Mouse (Mus musculus): ENCODE results near the gene Hnrnpa2b1. TPM values are rescaled to one million over a fixed set of nuclear protein-coding genes. Genes with fewer than 3 reads are reported as not detected.
A peak's percentile ranks its signal among the peaks of the same experiment; 100 is the strongest.

The Hnrnpa2b1 gene
- polyA plus RNA-seq (2015; fragmentation: Nextera tagmentation; extraction: Ambion mirVana) = 1,190 and 1,295 TPM in 2 replicates

DNA sequence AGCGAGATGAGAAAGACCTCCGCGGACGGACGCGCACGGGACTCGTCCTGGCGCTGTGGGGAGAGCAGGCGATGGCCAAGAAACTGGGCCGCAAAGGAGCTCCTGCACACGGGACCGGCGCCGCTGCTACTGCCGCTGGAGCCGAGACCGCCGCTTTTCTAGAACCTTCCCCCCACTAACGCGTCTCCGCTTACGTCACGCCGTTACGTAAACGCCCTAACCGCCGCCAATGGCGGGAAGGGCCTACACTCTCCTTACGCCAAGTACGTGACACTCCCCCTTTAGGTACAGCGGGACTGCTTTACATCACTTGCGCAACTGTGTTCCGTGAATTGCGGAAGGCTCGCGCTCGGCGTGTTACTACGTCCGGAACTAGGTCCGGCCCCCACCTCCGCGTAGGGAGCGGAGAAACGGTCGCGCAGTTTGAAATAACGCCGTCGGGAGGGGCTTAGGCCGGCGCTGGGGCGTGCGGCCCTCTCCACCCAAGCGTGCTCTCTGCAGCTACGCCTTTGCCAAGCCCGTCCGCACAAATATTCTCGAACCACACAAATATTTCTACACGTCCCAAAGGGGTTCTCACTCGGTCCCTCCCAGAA lies at the start of gene Hnrnpa2b1:
Gene Hnrnpa2b1, minus strand, starts transcription at position 180 of the 596 bp plus-strand sequence.
- Histone ChIP-seq H3K4me1 (ENCODE audit: control insufficient read depth, insufficient read depth, low read length) (peaks cover 34% of the 10 kb centered on the region), H3K9ac (ENCODE audit: low read length) (peak within 1 kb of the TSS; percentile 99), H3K4me3 (ENCODE audit: low read length) (peak within 1 kb of the TSS; percentile 80), H3K9me3 (replicated peaks; ENCODE audit: control insufficient read depth, low read length) (no peaks in the 10 kb centered on the region), H3K4me2 (ENCODE audit: low read depth, low read length) (peak within 1 kb of the TSS; percentile 59), H3K27me3 (ENCODE audit: control insufficient read depth, insufficient read depth, low read length) (no peaks in the 10 kb centered on the region), H3K36me3 (ENCODE audit: control insufficient read depth, insufficient read depth) (peaks cover 30% of the 10 kb centered on the region), H3K27ac (ENCODE audit: low read length) (peak within 1 kb of the TSS; percentile 99)
- under 1% methylated on average over 63 of the region's 63 CpGs for WGBS
- peak; percentile 84 for ATAC-seq (replicated peaks; ENCODE audit: extremely low read depth, insufficient read depth, low FRiP score)

DNA sequence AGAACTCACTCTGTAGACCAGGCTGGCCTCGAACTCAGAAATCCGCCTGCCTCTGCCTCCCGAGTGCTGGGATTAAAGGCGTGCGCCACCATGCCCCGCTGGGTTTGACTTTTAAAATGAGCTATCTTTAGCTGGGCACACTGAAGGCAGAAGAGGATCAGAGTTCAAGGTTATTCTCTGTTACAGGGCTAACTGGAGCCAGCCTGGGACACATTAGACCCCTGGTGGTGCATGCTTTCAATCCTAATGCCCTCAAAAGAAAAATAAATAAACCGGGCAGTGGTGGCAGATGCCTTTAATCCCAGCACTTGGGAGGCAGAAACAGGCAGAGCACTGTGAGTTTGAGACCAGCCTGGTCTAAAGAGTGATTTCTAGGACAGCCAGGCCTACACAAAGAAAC lies 45.2 kb upstream of the Hnrnpa2b1 start:
- H3K27ac ChIP-seq (ENCODE audit: low read length) = no peak overlapping the region
- H3K36me3 ChIP-seq (ENCODE audit: control insufficient read depth, insufficient read depth) = 0 out of 2 replicates have a peak, but pooled peaks cover 2% of the 10 kb centered on the region
- no peak for ATAC-seq (replicated peaks; ENCODE audit: extremely low read depth, insufficient read depth, low FRiP score)
- WGBS = 87% methylated on average over 7 of the region's 7 CpGs
- no peak overlapping the region for H3K4me2 ChIP-seq (ENCODE audit: low read depth, low read length)
- H3K4me1 ChIP-seq (ENCODE audit: control insufficient read depth, insufficient read depth, low read length) = no peaks in the 10 kb centered on the region
- H3K27me3 ChIP-seq (ENCODE audit: control insufficient read depth, insufficient read depth, low read length) = no peaks in the 10 kb centered on the region
- peaks cover 10% of the 10 kb centered on the region for H3K9me3 ChIP-seq (replicated peaks; ENCODE audit: control insufficient read depth, low read length)
- no peak overlapping the region for H3K9ac ChIP-seq (ENCODE audit: low read length)
- H3K4me3 ChIP-seq (ENCODE audit: low read length) = no peak overlapping the region

DNA sequence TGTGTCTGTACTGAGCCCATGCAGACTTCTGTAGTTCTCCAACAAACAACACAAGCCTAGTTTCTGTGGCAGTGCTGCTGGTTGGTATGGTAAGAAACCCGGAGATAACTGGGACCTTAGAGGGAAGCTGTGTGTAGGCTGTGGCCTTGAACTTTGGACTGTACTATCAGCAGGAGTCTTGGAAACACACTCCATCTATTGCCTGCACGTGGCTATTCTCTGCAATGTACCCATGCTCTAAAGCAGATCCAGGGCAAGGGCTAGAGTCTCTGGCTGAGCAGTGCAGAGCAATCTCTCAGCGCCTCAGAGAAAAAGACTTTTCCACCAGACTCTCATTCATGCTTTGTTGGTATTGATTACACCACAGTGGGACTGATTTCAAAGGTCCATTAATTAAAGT lies 44.1 kb upstream of the Hnrnpa2b1 start:
- no peaks in the 10 kb centered on the region for H3K27me3 ChIP-seq (ENCODE audit: control insufficient read depth, insufficient read depth, low read length)
- ATAC-seq (replicated peaks; ENCODE audit: extremely low read depth, insufficient read depth, low FRiP score) = no peak
- peaks cover 10% of the 10 kb centered on the region for H3K9me3 ChIP-seq (replicated peaks; ENCODE audit: control insufficient read depth, low read length)
- no peak overlapping the region for H3K27ac ChIP-seq (ENCODE audit: low read length)
- H3K4me2 ChIP-seq (ENCODE audit: low read depth, low read length) = no peak overlapping the region
- WGBS = 76% methylated on average over 3 of the region's 3 CpGs
- H3K4me3 ChIP-seq (ENCODE audit: low read length) = no peak overlapping the region
- no peak overlapping the region for H3K9ac ChIP-seq (ENCODE audit: low read length)
- H3K4me1 ChIP-seq (ENCODE audit: control insufficient read depth, insufficient read depth, low read length) = no peaks in the 10 kb centered on the region; the same call in 1 of the 2 replicates
- H3K36me3 ChIP-seq (ENCODE audit: control insufficient read depth, insufficient read depth) = 0 out of 2 replicates have a peak, but pooled peaks cover 2% of the 10 kb centered on the region

DNA sequence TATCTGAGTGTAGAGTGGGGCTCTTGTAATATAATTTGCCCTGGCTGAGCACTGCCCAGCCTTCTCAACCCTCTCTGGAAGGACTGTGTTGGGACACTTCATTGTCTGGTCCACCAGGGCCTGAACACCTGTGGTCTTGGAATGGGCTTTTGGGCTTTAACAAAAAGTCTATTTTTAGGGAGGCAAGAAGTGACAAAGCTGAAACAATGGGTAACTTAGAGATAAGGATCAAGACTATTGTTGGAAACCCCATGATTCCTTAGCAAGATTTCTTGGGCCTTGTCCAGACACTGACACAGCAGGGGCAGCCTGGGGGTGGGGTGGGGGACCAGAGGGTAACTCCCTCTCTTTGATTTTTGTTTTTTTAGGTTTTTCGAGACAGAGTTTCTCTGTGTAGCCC lies 41.3 kb upstream of the Hnrnpa2b1 start:
- no peak overlapping the region for H3K4me3 ChIP-seq (ENCODE audit: low read length)
- H3K4me2 ChIP-seq (ENCODE audit: low read depth, low read length) = no peak overlapping the region
- no peak for ATAC-seq (replicated peaks; ENCODE audit: extremely low read depth, insufficient read depth, low FRiP score)
- H3K4me1 ChIP-seq (ENCODE audit: control insufficient read depth, insufficient read depth, low read length) = no peaks in the 10 kb centered on the region; the same call in 1 of the 2 replicates
- no peaks in the 10 kb centered on the region for H3K9me3 ChIP-seq (replicated peaks; ENCODE audit: control insufficient read depth, low read length)
- no peak overlapping the region for H3K27ac ChIP-seq (ENCODE audit: low read length)
- no peaks in the 10 kb centered on the region for H3K27me3 ChIP-seq (ENCODE audit: control insufficient read depth, insufficient read depth, low read length)
- WGBS = 54% methylated on average over 1 of the region's 1 CpGs
- H3K9ac ChIP-seq (ENCODE audit: low read length) = no peak overlapping the region
- H3K36me3 ChIP-seq (ENCODE audit: control insufficient read depth, insufficient read depth) = no peaks in the 10 kb centered on the region

DNA sequence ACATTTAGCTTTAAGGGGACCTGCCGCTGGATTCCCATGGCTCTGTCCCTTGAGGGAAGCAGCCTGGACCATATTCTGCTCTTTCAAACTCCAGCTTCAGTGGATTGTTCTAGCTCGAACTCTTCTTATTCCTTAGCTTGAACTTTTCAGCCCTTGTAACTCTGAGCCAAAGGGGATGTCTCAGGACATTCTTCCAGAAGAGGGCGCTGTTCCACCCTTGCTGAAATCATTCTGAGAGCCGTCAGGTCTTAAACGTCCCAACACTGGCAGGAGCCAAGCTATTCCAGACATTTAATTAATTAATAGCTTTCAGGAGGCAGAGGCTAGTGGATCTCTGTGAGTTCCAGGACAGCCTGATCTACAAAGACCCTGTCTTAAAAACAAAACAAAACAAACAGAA lies 40.4 kb upstream of the Hnrnpa2b1 start:
- Histone ChIP-seq H3K4me1 (ENCODE audit: control insufficient read depth, insufficient read depth, low read length) (no peaks in the 10 kb centered on the region; the same call in 1 of the 2 replicates), H3K27ac (ENCODE audit: low read length) (no peak overlapping the region), H3K9ac (ENCODE audit: low read length) (no peak overlapping the region), H3K27me3 (ENCODE audit: control insufficient read depth, insufficient read depth, low read length) (no peaks in the 10 kb centered on the region), H3K36me3 (ENCODE audit: control insufficient read depth, insufficient read depth) (no peaks in the 10 kb centered on the region), H3K4me2 (ENCODE audit: low read depth, low read length) (no peak overlapping the region), H3K4me3 (ENCODE audit: low read length) (no peak overlapping the region), H3K9me3 (replicated peaks; ENCODE audit: control insufficient read depth, low read length) (no peaks in the 10 kb centered on the region)
- no peak for ATAC-seq (replicated peaks; ENCODE audit: extremely low read depth, insufficient read depth, low FRiP score)
- 30% methylated on average over 5 of the region's 5 CpGs for WGBS

DNA sequence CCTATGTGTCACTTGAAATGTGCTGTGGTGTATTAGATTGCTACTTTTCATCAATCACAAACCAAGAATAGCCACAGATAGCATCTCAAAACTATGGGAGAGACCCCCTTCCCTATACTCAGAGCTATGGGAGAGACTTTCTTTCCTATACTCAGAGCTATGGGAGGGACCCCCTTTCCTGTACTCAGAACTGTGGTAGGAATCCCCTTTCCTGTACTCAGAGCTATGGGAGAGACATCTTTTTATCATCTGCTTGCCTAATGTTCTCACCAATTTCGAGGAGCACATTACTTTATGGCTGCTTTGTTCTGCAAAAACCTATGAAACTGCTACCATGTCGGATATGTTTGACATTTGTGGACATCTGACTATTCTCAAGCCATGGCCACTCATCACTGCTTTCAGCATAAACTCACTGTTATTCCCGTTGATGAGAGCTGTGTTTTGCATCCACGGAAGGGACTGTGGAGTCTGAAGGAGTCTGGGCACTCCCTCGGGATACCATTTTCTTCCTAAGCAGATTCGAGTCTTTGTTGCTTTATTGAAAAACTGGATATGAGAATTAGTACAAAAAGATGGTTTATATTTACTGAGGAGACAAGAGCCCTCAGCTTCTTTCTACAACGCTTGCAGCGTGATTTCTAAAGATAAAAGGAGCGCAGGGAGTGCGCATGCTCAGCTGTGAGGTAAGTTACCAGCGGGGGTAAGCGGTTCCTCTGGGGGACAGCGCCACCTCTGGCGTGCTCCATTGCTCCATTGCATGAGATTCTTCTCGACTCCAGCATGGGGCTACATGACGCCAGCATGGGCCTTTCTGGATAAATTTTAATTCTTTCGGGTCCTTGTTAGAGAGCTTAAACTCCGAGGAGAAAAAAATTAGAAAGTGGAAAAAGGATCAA lies 39.3 kb upstream of the Hnrnpa2b1 start:
- H3K9ac ChIP-seq (ENCODE audit: low read length) = peak overlapping the region; percentile 52
- no peaks in the 10 kb centered on the region; the same call in 1 of the 2 replicates for H3K4me1 ChIP-seq (ENCODE audit: control insufficient read depth, insufficient read depth, low read length)
- H3K9me3 ChIP-seq (replicated peaks; ENCODE audit: control insufficient read depth, low read length) = no peaks in the 10 kb centered on the region
- peak overlapping the region; percentile 44 for H3K4me3 ChIP-seq (ENCODE audit: low read length)
- 19% methylated on average over 18 of the region's 18 CpGs for WGBS
- no peak overlapping the region for H3K27ac ChIP-seq (ENCODE audit: low read length)
- H3K27me3 ChIP-seq (ENCODE audit: control insufficient read depth, insufficient read depth, low read length) = no peaks in the 10 kb centered on the region
- peak; percentile 75 for ATAC-seq (replicated peaks; ENCODE audit: extremely low read depth, insufficient read depth, low FRiP score)
- H3K36me3 ChIP-seq (ENCODE audit: control insufficient read depth, insufficient read depth) = no peaks in the 10 kb centered on the region
- peak overlapping the region; percentile 62 for H3K4me2 ChIP-seq (ENCODE audit: low read depth, low read length)

DNA sequence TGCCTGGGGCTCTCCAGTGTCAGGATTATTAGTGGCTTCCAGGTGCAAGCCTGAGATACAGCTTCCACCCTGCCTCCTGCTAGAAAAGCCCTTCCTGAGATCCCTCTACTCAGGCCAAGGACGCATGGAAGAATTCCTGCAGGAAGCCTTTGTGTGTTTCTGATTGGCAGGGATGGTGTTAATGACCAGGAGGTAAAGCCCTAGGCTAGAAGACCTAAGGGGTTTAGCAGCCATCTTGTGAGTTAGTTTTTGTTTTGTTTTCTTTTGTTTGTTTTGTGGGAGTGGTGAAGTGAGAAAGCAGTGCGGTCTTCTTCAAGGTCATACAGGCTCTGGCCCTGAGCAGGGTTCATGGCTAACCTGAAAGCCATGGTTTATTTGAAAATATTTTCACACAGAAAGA lies 37.9 kb upstream of the Hnrnpa2b1 start:
- Histone ChIP-seq H3K4me1 (ENCODE audit: control insufficient read depth, insufficient read depth, low read length) (no peaks in the 10 kb centered on the region; the same call in 1 of the 2 replicates), H3K36me3 (ENCODE audit: control insufficient read depth, insufficient read depth) (no peaks in the 10 kb centered on the region), H3K4me2 (ENCODE audit: low read depth, low read length) (no peak overlapping the region), H3K9ac (ENCODE audit: low read length) (no peak overlapping the region), H3K27me3 (ENCODE audit: control insufficient read depth, insufficient read depth, low read length) (no peaks in the 10 kb centered on the region), H3K9me3 (replicated peaks; ENCODE audit: control insufficient read depth, low read length) (no peaks in the 10 kb centered on the region), H3K4me3 (ENCODE audit: low read length) (no peak overlapping the region), H3K27ac (ENCODE audit: low read length) (no peak overlapping the region)
- no peak for ATAC-seq (replicated peaks; ENCODE audit: extremely low read depth, insufficient read depth, low FRiP score)
- WGBS = 73% methylated on average over 2 of the region's 2 CpGs

DNA sequence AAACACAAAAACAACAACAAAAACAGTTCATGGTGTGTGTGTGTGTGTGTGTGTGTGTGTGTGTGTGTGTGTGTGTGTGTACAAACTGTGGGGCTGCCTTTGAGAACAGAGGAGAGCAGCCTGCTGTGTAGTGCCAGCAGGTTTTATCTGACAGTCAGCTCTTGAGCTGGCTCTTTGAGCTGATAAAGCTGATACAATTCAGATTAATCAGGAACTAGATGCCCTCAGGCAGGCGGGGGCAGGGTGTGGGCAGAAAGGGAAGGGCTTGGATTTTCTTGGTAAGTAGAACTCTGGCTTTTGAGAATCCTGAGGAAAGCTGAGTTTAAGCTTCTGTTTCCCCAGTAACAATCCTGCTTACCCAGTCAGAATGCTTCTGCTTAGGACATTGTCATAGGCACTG lies 36.0 kb upstream of the Hnrnpa2b1 start:
- no peaks in the 10 kb centered on the region for H3K36me3 ChIP-seq (ENCODE audit: control insufficient read depth, insufficient read depth)
- no peak overlapping the region for H3K9ac ChIP-seq (ENCODE audit: low read length)
- 44% methylated on average over 1 of the region's 1 CpGs for WGBS
- H3K9me3 ChIP-seq (replicated peaks; ENCODE audit: control insufficient read depth, low read length) = no peaks in the 10 kb centered on the region
- H3K4me2 ChIP-seq (ENCODE audit: low read depth, low read length) = no peak overlapping the region
- ATAC-seq (replicated peaks; ENCODE audit: extremely low read depth, insufficient read depth, low FRiP score) = no peak
- H3K4me3 ChIP-seq (ENCODE audit: low read length) = no peak overlapping the region
- H3K4me1 ChIP-seq (ENCODE audit: control insufficient read depth, insufficient read depth, low read length) = no peaks in the 10 kb centered on the region; the same call in 1 of the 2 replicates
- no peak overlapping the region for H3K27ac ChIP-seq (ENCODE audit: low read length)
- no peaks in the 10 kb centered on the region for H3K27me3 ChIP-seq (ENCODE audit: control insufficient read depth, insufficient read depth, low read length)

Data from heart, embryonic 16.5 days (tissue).